Mouse (Mus musculus) CD4-positive, CD25-positive, alpha-beta regulatory T cell, adult 4 months (primary cell): ENCODE data around the gene Slitrk6. TPM values are rescaled to one million over a fixed set of nuclear protein-coding genes. Genes with fewer than 3 reads are reported as not detected.

Experiments used
- ATAC-seq: one replicate; pipeline ENCODE4 v1.8.0; 2017
- polyA plus RNA-seq, 2 experiments: library from polyadenylated mRNA; unstranded; fragments of 100-300 nt; shearing (Covaris generic); gene quantifications; one replicate each; pipeline ENCODE4 v1.2.1; 2017

Slitrk6 gene
- not detected for polyA plus RNA-seq

DNA sequence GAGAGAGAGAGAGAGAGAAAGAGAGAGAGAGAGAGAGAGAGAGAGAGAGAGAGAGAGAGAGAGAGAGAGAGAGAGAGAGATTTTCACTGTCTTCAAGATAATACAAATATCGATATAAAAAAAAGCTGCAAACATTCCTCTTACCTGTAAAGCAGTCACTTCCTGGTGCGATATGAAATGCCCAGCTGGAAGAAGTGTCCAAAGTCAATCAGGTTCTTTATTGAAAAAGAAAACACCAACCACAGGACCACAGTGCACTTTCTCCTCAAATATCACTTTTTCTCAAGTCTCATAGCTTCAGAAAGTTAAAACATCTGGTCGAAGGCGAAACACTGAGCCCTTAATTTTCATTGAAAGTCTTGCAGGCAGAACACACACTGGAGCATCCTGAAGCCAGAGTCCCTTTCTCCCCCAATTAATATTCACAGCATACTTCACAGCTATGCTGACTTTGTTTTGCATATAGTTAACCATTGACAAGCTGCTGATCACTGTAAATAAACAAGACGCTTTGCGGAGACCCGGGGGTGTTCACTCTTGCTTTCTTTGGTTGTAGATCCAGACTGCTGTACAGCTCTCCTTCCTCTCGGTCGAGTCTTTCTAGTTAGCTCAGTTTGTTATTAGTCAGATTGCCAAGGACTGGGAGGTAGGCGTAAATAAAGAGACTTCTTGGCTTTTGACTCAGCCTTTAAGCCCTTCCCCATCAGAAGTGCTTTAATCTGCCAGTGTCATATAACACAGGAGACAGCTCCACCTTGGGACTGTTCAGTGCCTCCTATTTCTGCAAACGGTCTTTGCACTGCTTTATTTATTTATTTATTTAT, at the start of gene Slitrk6:
Gene Slitrk6 (minus strand): TSS at position 666 of the 824 bp plus-strand sequence.
- no peak for ATAC-seq

DNA sequence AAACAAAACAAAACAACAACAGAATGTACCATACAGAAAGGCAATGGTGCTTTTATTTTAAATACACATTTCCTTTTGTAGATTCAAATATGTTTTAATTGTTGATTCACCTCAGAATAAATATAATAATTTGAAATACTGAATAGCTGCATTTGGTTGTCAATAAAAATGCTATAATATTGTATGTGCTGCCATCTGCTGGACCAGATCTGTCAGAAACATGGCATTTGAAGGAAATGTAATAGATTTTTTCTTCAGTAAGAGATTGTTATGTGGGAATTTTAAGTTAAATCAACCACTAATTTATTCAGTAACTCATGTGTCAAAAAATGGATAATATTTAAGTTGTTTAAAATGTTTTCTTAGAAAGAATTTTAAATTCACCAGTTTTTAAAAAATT, 22.6 kb upstream of the Slitrk6 start:
- ATAC-seq, result no peak

DNA sequence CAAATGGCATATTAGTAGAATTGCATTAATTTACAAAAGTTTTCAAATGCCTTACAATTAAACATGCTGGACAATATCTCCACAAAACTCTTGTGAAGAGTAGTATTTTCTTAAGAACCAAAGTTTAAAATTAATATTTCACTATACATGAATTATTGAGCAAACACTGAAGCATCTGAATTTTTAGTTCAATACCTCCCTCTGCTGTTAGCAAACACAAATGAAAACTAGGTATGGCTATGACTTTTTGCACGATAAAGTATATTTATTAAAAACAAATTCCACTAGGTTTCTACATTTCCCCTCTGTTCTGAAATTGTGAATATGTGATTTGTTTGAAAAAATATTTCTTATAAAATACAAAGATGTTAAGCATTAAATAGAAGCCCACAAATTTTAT, 15.7 kb upstream of the Slitrk6 start:
- no peak for ATAC-seq

GRCm38 (mm10) chr14:110762588-110763220, 7.8 kb upstream of the Slitrk6 start:
- ATAC-seq, result no peak

- no peak for ATAC-seq
Measured at GRCm38 (mm10) chr14:110760909-110761308, 6.0 kb upstream of the Slitrk6 start.

GRCm38 (mm10) chr14:110755308-110755650, 330 bp upstream of the Slitrk6 start:
- no peak for ATAC-seq

GRCm38 (mm10) chr14:110739861-110740260, 15.1 kb downstream of the Slitrk6 start:
- no peak for ATAC-seq

- no peak for ATAC-seq
Measured at GRCm38 (mm10) chr14:110739368-110739767, 15.6 kb downstream of the Slitrk6 start.

GRCm38 (mm10) chr14:110728344-110728910, 26.5 kb downstream of the Slitrk6 start:
- ATAC-seq, result no peak

- ATAC-seq, result no peak
Measured at GRCm38 (mm10) chr14:110724026-110724576, 30.8 kb downstream of the Slitrk6 start.
